Mouse (Mus musculus) adrenal gland, postnatal 4 days (tissue): Measurements from ENCODE around the gene Fam217a. TPM values are rescaled to one million over a fixed set of nuclear protein-coding genes. Genes with fewer than 3 reads are reported as not detected.
"Not testable (repeated sequence)": the region's sequence is repeated elsewhere in the genome, so short reads cannot be mapped to it uniquely, and the experiment has no call there.

Source experiments
- DNase-seq, 2 experiments: peaks; one replicate each; pipeline ENCODE4 v3.0.0; 2021 to 2022; ENCODE audit warnings: low spot score in 2 of 2, mixed read lengths in 2 of 2
- long read RNA-seq, 2 experiments: library from polyadenylated mRNA; stranded (forward); transcript quantifications; one replicate each; pipeline ENCODE4 v2.0.0; 2021
- total RNA-seq, 2 experiments: library from RNA; stranded (reverse); gene quantifications; 2 replicates each; pipeline ENCODE4 v1.2.3; 2021

The Fam217a gene
- total RNA-seq = 1 to 10 TPM; 1.2 to 2.1 TPM
- long read RNA-seq, experiment 1 = 0 reads
- long read RNA-seq, experiment 2, partial matches to known transcripts = 2 of 3 reads
- long read RNA-seq, experiment 2, other reads (novel, unspliced or antisense) = 1 of 3 reads

GRCm38 (mm10) chr13:34924210-34924609 lies at the start of gene Fam217a, which contains the start of gene 4933417A18Rik:
Gene Fam217a (minus strand): TSS chr13:34924310.
Gene 4933417A18Rik (plus strand): TSS chr13:34924409.
- DNase-seq = no peak

GRCm38 (mm10) chr13:34973770-34974169 lies 49.7 kb upstream of the Fam217a start:
- DNase-seq = no peak

- no peak for DNase-seq
Measured at GRCm38 (mm10) chr13:34973149-34973548, 49.0 kb upstream of the Fam217a start.

DNA sequence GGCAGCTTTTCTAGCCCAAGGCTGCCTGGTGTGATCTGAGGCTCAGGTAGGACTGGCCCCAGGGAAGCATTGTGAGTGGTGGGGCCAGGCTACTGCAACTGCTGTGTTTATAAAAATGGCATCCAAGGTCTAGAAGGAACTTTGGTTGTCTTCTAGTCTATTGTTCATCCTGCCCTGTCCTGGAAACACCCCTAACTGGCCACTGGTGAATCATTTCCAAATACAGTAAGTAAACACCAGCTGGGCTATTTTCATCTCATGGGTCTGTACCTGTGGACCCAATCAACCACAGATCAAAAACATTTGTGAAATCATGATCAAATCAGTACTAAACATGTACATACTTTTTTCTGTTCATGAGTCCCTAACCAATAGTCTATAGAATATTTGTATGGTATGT lies 48.3 kb upstream of the Fam217a start:
- not testable (repeated sequence) for DNase-seq

DNA sequence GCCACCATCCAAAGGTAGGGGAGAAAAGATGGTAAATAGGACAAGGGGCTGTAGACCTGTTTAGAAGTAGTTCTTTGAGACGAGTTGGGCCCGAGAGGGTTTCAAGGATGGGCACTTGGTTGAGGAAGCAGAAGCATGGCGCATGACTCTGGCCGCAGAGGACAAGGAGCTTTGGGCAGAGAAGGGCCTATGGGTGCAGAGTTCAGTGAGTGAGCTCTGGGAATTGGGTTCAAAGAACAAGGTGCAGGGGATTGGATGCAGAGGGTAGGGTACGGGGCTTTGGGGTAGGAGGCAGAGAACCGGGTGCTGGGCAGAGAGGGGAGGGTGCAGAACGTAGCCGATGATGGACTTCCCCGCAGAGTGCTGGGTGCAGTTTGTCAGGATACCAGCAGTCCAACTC lies 41.5 kb upstream of the Fam217a start:
- not testable (repeated sequence) for DNase-seq

DNA sequence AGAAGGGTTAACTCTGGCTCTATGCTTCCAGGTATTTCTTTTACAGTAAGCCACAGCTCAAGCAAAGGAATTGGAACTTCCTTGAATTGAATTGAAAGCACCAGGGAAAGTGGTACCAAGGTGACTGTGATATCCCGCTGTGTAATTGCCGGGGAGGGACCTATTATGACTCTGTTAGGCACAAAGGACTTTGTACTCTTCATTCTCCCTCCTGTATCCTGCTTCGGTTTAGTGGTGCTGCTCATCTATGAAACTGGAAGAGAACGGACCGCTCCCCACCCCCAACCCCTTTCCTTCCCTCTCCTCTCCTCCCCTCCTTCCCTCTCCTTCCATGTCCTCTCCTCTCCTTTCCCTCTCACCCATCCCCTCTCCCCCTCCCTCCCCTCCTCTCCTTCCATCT lies 40.8 kb upstream of the Fam217a start:
- no peak for DNase-seq

DNA sequence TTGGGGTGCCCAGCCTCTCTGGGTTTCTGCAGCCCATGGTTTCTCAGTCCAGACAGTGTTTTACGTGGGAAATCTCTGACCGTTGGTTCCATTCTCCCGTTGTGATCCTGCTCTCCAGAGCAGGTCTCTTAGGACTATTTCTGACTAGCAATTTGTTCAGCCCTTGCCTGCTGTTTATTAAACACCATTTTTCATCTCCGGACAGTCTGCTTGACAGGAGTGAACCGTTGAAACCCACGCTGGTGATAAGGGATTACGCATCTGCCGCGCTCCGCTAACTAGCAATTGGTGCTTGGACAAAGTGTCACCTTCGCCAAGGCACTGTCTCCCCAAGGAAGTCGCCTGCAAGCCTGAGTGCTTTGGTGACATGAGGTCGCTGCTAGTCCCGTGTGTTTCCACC lies 40.3 kb upstream of the Fam217a start:
- no peak for DNase-seq

GRCm38 (mm10) chr13:34963511-34964397 lies 39.6 kb upstream of the Fam217a start, which contains the start of gene Eci3:
Gene Eci3 (minus strand): TSS chr13:34963810.
- DNase-seq = no peak

GRCm38 (mm10) chr13:34960996-34961770 lies 37.1 kb upstream of the Fam217a start:
- no peak for DNase-seq

- DNase-seq = not testable (repeated sequence)
Measured at GRCm38 (mm10) chr13:34958158-34958557, 34.0 kb upstream of the Fam217a start.

- DNase-seq = no peak
Measured at GRCm38 (mm10) chr13:34956901-34957300, 32.8 kb upstream of the Fam217a start.

- DNase-seq = not testable (repeated sequence)
Measured at GRCm38 (mm10) chr13:34951437-34951836, 27.3 kb upstream of the Fam217a start.

DNA sequence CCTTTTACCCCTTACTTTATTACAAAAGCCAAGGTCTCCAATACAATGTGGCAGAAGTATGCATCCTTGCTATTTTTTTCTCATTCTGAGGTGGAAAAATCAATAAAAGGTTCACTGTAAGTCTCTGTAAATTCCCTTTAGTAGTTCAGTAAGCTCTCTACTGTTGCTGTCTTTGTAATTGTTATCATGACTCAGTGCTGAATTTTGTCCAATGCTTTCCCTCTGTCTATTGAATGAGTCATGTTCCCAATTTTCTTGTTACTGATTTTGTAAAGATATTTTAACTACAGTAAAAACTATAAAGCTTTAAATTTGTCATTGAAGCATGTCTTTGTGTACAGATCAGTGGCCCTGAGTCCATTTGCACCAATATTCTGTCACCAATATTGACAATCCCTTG lies 18.3 kb upstream of the Fam217a start:
- DNase-seq = no peak

GRCm38 (mm10) chr13:34934931-34935644 lies 11.0 kb upstream of the Fam217a start:
- no peak for DNase-seq

DNA sequence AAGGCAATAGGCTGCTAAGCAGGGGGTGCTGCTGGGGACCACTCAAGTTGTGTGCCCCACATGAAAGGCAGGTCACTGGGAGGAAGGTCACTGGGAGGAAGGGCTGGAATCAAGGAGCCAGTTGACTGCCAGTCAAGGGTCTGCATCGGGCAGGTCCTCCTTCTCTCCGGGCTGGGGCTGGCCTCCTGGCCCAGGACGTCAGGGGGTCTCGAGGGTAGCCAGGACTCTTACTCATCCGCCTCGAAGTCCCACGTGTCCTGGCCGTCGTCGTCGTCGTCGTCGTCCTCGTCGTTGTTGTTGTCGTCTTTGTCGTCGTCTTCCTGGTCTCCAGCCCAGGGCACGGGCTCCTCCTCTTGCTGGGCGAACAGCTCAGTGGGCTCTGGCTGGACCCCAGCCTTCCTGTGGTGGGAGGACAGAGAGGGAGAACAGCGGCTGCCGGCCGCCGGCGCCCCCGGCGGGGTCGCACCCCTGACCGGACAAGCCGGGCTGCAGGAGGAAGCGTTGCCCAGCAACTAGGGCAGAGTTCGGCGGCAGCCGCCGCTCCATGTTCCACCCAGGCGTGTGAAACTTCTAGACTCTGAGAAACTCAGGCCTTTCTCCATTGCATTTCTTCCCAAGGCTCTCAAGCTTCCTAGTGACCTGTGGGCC lies 7.5 kb downstream of the Fam217a start:
- no peak for DNase-seq

DNA sequence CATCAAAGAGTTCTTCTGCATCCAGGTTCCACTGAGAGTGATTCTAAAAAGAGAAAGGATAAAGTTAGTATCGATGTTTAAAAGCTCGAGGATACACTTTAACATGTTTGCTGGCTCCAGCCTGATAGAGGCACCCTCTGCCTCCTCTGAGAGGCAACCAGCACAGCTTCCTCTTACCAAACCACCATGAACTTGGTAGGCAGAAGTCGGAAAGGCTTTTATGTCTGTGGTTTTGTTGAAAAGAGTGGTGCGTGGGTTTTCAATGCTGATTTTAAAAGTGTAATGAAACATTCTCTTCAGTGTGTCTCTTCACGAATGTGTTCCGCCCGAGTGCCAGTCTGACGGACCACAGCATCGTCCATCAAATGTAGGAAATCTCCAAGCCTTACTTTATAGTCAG lies 9.5 kb downstream of the Fam217a start:
- no peak for DNase-seq

- DNase-seq = no peak
Measured at GRCm38 (mm10) chr13:34892871-34893270, 31.2 kb downstream of the Fam217a start.

GRCm38 (mm10) chr13:34876481-34876880 lies 47.6 kb downstream of the Fam217a start:
- no peak for DNase-seq

DNA sequence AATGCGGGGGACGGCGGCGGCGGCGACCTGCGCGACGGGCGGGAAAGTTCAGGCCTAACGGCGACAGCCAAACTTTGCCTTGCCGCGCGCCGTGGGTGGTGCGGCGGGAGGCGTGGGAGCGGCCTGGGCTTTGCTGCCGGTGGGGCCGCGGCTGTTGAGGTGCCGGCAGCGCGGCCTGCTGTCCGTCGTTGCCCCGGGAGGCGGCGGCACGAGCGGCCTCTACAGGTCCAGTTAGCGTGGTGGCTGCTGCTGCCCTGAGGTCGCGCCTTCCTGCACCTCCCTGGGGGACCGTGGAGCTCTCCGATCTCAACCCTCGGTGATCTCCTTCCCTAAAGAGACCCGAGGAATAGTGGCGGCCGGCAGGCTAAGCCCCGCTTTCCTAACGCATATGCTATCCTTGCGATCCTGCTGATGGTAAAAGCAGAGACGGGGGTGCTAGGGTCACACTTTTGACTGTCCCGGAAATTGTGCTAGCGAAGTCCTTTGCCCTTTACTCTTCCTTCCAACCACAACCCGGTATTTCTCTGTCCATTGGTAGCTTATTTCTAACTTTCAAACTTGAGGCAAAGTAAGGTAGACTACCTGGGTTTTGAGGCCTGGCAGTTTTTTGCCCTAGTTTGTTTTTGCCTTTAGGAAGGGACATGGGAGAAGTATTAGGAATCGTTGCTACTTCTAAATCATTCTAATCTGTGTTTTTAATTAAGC lies 48.2 kb downstream of the Fam217a start:
- no peak for DNase-seq

GRCm38 (mm10) chr13:34875166-34875710 lies 48.9 kb downstream of the Fam217a start, which contains the start of gene Prpf4b:
Gene Prpf4b (plus strand): TSS chr13:34875302.
- DNase-seq = peak; percentile 82 to 88
